Mouse (Mus musculus): ENCODE measurements around the gene Myt1. TPM values are rescaled to one million over a fixed set of nuclear protein-coding genes. Genes with fewer than 3 reads are reported as not detected.

Gene Myt1
- total and polyA plus RNA-seq, 3 experiments: not detected

DNA sequence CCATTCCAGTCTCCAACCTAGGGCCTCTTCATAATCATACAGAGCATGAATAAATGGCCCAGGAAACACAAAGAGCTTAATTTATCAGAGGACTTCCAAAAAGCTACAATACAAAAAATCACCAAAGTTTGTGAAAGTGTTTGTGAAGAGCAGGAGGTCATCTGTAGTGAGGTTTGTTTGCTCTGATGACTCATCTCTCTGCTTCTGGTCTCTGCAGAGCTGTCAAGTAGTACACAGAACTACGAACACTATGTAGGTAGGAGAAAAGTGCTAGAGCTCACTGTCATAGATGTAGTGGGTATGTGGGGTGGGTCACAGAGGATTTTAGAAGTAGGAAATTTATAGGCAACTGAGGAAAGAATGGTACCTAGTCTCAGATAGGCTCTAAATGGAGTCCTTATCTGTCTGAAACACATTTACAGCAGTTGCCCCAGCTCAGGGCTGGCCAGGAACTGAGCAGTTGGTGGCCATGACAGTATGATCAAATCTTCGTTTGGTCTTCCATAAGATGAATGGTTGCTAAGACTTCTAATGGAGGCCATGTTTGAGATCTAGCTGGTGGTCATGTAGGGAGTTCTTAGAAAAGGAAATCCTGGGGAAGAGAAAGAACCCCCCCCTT lies 66.0 kb downstream of the Myt1 start:
- Histone ChIP-seq H3K4me3 (ENCODE audit: control insufficient read depth in 1 of 2, insufficient read depth in 1 of 2, low read depth in 2 of 2, low read length in 2 of 2) (no peak overlapping the region), H3K9me3 (replicated peaks; ENCODE audit: insufficient read depth, low read length) (no peaks in the 10 kb centered on the region), H3K79me2 (ENCODE audit: control insufficient read depth, insufficient read depth, low read length, poor library complexity) (no peaks in the 10 kb centered on the region), H3K36me3 (ENCODE audit: control insufficient read depth in 1 of 2, insufficient read depth in 2 of 2, low read length in 2 of 2) (peaks cover 0 to 13% of the 10 kb centered on the region in 2 experiments; a peak in 2 of 4 replicates), H3K9ac (ENCODE audit: control insufficient read depth, low read depth, low read length, poor library complexity, severe bottlenecking) (no peak overlapping the region), H3K27ac (ENCODE audit: control insufficient read depth, low read depth, low read length) (peak overlapping the region; percentile 46), H3K27me3 (ENCODE audit: control insufficient read depth in 1 of 2, insufficient read depth in 2 of 2, low read length in 2 of 2) (no peaks in the 10 kb centered on the region; a peak in 1 of 4 replicates), H3K4me1 (ENCODE audit: control insufficient read depth in 1 of 2, insufficient read depth in 2 of 2, low read length in 2 of 2) (peaks cover 4 to 14% of the 10 kb centered on the region in 2 experiments)
- TF ChIP-seq GATA1 (IDR thresholded peaks at IDR 0.05; ENCODE audit: low read depth, low read length) (peak; percentile 80), MEF2A (IDR thresholded peaks at IDR 0.05; ENCODE audit: extremely low read depth, insufficient replicate concordance, low read depth, low read length, poor library complexity, severe bottlenecking) (no peak), TAL1 (IDR thresholded peaks at IDR 0.05; ENCODE audit: low read length) (peak; percentile 90), TBP (IDR thresholded peaks at IDR 0.05; ENCODE audit: low read depth, low read length) (no peak), JUND (IDR thresholded peaks at IDR 0.05; ENCODE audit: low read depth, low read length) (peak; percentile 50; the same call in 1 of the 2 replicates), ETS1 (IDR thresholded peaks at IDR 0.05; ENCODE audit: low read depth, low read length) (peak; percentile 52), ZC3H11A (IDR thresholded peaks at IDR 0.05; ENCODE audit: low read depth, low read length) (no peak), MAX (IDR thresholded peaks at IDR 0.05; ENCODE audit: low read length) (0 out of 2 replicates have a peak, but pooled peaks have one; percentile 12), EP300 (IDR thresholded peaks at IDR 0.05; ENCODE audit: low read depth in 1 of 2, low read length in 2 of 2) (peak; percentile 87 to 90), ELF1 (IDR thresholded peaks at IDR 0.05; ENCODE audit: low read depth, low read length) (no peak), CTCF (IDR thresholded peaks at IDR 0.05 in 2 of 3, conservative IDR thresholded peaks at IDR 0.05 in 1 of 3; ENCODE audit: control insufficient read depth in 1 of 3, insufficient read depth in 1 of 3, low read depth in 2 of 3, low read length in 3 of 3, poor library complexity in 1 of 3, severe bottlenecking in 1 of 3) (no peak), TCF12 (IDR thresholded peaks at IDR 0.05; ENCODE audit: low read depth, low read length) (peak; percentile 89), MYB (IDR thresholded peaks at IDR 0.05; ENCODE audit: low read depth, low read length) (peak; percentile 85), CHD1 (IDR thresholded peaks at IDR 0.05; ENCODE audit: low read depth, low read length) (no peak), RCOR1 (IDR thresholded peaks at IDR 0.05; ENCODE audit: low read depth, low read length) (peak; percentile 52; the same call in 1 of the 2 replicates), ZNF384 (IDR thresholded peaks at IDR 0.05; ENCODE audit: low read depth, low read length) (no peak), BHLHE40 (IDR thresholded peaks at IDR 0.05; ENCODE audit: borderline replicate concordance, low read depth, low read length) (no peak), ZMIZ1 (IDR thresholded peaks at IDR 0.05; ENCODE audit: low read depth, low read length) (no peak)
- DNase-seq (ENCODE audit: low read depth, low spot score): peak; percentile 75

DNA sequence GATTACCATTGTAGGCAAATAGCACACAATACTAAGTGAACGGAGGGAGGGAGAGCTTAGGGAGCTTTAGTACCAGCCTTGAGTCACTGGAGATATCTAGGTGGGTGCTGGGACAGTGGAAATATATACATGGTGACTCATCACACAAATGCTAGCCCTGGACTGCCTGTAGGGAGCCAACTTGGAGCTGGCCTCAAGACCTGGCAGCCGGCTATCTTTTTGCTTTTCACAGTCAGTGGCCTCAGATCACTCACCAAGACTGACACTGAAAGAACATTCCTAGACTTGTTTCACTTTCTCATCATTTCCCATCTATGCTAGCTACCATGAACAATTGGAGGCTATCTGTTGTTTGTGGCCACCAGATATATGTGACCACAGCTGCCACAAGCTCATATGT lies 69.6 kb downstream of the Myt1 start:
- Histone ChIP-seq H3K36me3 (ENCODE audit: control insufficient read depth in 1 of 2, insufficient read depth in 2 of 2, low read length in 2 of 2) (peaks cover 0 to 17% of the 10 kb centered on the region in 2 experiments; a peak in 2 of 4 replicates), H3K9ac (ENCODE audit: control insufficient read depth, low read depth, low read length, poor library complexity, severe bottlenecking) (no peak overlapping the region), H3K9me3 (replicated peaks; ENCODE audit: insufficient read depth, low read length) (no peaks in the 10 kb centered on the region), H3K4me3 (ENCODE audit: control insufficient read depth in 1 of 2, insufficient read depth in 1 of 2, low read depth in 2 of 2, low read length in 2 of 2) (no peak overlapping the region), H3K27me3 (ENCODE audit: control insufficient read depth in 1 of 2, insufficient read depth in 2 of 2, low read length in 2 of 2) (no peaks in the 10 kb centered on the region), H3K4me1 (ENCODE audit: control insufficient read depth in 1 of 2, insufficient read depth in 2 of 2, low read length in 2 of 2) (peaks cover 4 to 18% of the 10 kb centered on the region in 2 experiments), H3K79me2 (ENCODE audit: control insufficient read depth, insufficient read depth, low read length, poor library complexity) (no peaks in the 10 kb centered on the region), H3K27ac (ENCODE audit: control insufficient read depth, low read depth, low read length) (no peak overlapping the region)
- TF ChIP-seq SMC3 (IDR thresholded peaks at IDR 0.05; ENCODE audit: low read depth, low read length) (no peak), BHLHE40 (IDR thresholded peaks at IDR 0.05; ENCODE audit: borderline replicate concordance, low read depth, low read length) (no peak), JUND (IDR thresholded peaks at IDR 0.05; ENCODE audit: low read depth, low read length) (no peak), MAFK (IDR thresholded peaks at IDR 0.05; ENCODE audit: borderline replicate concordance, low read depth, low read length) (no peak), POLR2AphosphoS2 (IDR thresholded peaks at IDR 0.05; ENCODE audit: low read length) (no peak), CTCF (IDR thresholded peaks at IDR 0.05 in 2 of 3, conservative IDR thresholded peaks at IDR 0.05 in 1 of 3; ENCODE audit: control insufficient read depth in 1 of 3, insufficient read depth in 1 of 3, low read depth in 2 of 3, low read length in 3 of 3, poor library complexity in 1 of 3, severe bottlenecking in 1 of 3) (no peak), RAD21 (IDR thresholded peaks at IDR 0.05; ENCODE audit: low read depth, low read length) (no peak), POLR2A (IDR thresholded peaks at IDR 0.05; ENCODE audit: control insufficient read depth in 1 of 2, insufficient read depth in 1 of 2, low read depth in 1 of 2, low read length in 2 of 2, poor library complexity in 1 of 2) (no peak), CHD2 (IDR thresholded peaks at IDR 0.05; ENCODE audit: low read length) (no peak), HCFC1 (IDR thresholded peaks at IDR 0.05; ENCODE audit: low read depth, low read length) (no peak), NELFE (IDR thresholded peaks at IDR 0.05; ENCODE audit: low read depth, low read length) (no peak)
- peak; percentile 27 for DNase-seq (ENCODE audit: low read depth, low spot score)
